Mouse (Mus musculus) MN1 (cell line): ENCODE data around the gene Kcnk3.

Experiments used
- DNase-seq: peaks from one replicate; pipeline ENCODE4 v3.0.0-alpha.2; 2016; ENCODE audit warnings: low spot score

Kcnk3 gene

GRCm38 (mm10) chr5:30674001-30674400 lies 86.0 kb downstream of the Kcnk3 start:
- no peak for DNase-seq
